Comparison of ENCODE assay signal across 7 mouse cellular contexts in genomic region chr14:99578665-99579064, GRCm38 (mm10).
DNase-seq lines count a peak whose midpoint lies in the region; ATAC-seq and TF ChIP-seq lines count a peak whose summit lies in the region.

No protein-coding gene starts in this region.

- H3K27ac ChIP-seq in cortical plate, adult 2 months (ENCODE audit: insufficient read depth, low read length) = no peak overlapping the region
- peak overlapping the region; percentile 67 for H3K27ac ChIP-seq in intestine, embryonic 15.5 days
- H3K27ac ChIP-seq in lung, postnatal 0 days (ENCODE audit: low read length) = peak overlapping the region; percentile 78

- H3K4me2 ChIP-seq in intestine, embryonic 15.5 days (replicated peaks) = peak overlapping the region; percentile 35; the same call in 1 of the 2 replicates
- peak overlapping the region; percentile 41 for H3K4me2 ChIP-seq in lung, postnatal 0 days (replicated peaks; ENCODE audit: low read depth, low read length)

- H3K36me3 ChIP-seq in intestine, embryonic 15.5 days = no peaks in the 10 kb centered on the region
- no peaks in the 10 kb centered on the region for H3K36me3 ChIP-seq in lung, postnatal 0 days (ENCODE audit: insufficient read depth, low read length)

- TF ChIP-seq EP300 in lung, postnatal 0 days (IDR thresholded peaks at IDR 0.05) = no peak

- peaks cover 1% of the 10 kb centered on the region; the same call in 1 of the 2 replicates for H3K4me1 ChIP-seq in cortical plate, adult 2 months (ENCODE audit: control insufficient read depth, insufficient read depth, low read length)
- H3K4me1 ChIP-seq in intestine, embryonic 15.5 days (replicated peaks) = 0 out of 2 replicates have a peak, but pooled peaks cover under 1% of the 10 kb centered on the region
- H3K4me1 ChIP-seq in lung, postnatal 0 days (ENCODE audit: insufficient read depth, low read depth, low read length) = no peaks in the 10 kb centered on the region

- ATAC-seq in intestine, embryonic 15.5 days = peak; percentile 36; the same call in 1 of the 2 replicates
- ATAC-seq in lung, postnatal 0 days = peak; percentile 70
- ATAC-seq in activated CD4-positive, CD25-positive, alpha-beta regulatory T cell, adult 4 months = no peak

- no peak overlapping the region for H3K9ac ChIP-seq in intestine, embryonic 15.5 days
- H3K9ac ChIP-seq in lung, postnatal 0 days (replicated peaks; ENCODE audit: low read depth) = no peak overlapping the region

- WGBS in intestine, embryonic 15.5 days = 53% methylated on average over 17 of the region's 17 CpGs
- WGBS in lung, postnatal 0 days = 23% methylated on average over 17 of the region's 17 CpGs

- no peaks in the 10 kb centered on the region for H3K9me3 ChIP-seq in intestine, embryonic 15.5 days
- no peaks in the 10 kb centered on the region for H3K9me3 ChIP-seq in lung, postnatal 0 days (ENCODE audit: low read length)

- DNase-seq in layer of hippocampus, adult 9-11 months = peak; percentile 9
- DNase-seq in layer of hippocampus, adult 9-10 months (ENCODE audit: low spot score) = no peak
- peak; percentile 61 for DNase-seq in lung, postnatal 0 days (ENCODE audit: low spot score)
- no peak for DNase-seq in yolk sac, embryonic 10.5 days (ENCODE audit: low spot score)

- no peak for TF ChIP-seq CTCF in cortical plate, adult 2 months (IDR thresholded peaks at IDR 0.05; ENCODE audit: extremely low read depth, insufficient read depth, low read length)
- no peak for TF ChIP-seq CTCF in lung, postnatal 0 days (IDR thresholded peaks at IDR 0.05)

- no peak for TF ChIP-seq POLR2A in cortical plate, adult 2 months (IDR thresholded peaks at IDR 0.05; ENCODE audit: extremely low read depth, insufficient read depth, low read length)

- H3K4me3 ChIP-seq in cortical plate, adult 2 months (ENCODE audit: insufficient read depth, low read length) = peak overlapping the region; percentile 37
- no peak overlapping the region for H3K4me3 ChIP-seq in intestine, embryonic 15.5 days (replicated peaks)
- peak overlapping the region; percentile 14; the same call in 1 of the 2 replicates for H3K4me3 ChIP-seq in lung, postnatal 0 days (ENCODE audit: low read depth, low read length)

- no peaks in the 10 kb centered on the region for H3K27me3 ChIP-seq in intestine, embryonic 15.5 days (replicated peaks)
- no peaks in the 10 kb centered on the region for H3K27me3 ChIP-seq in lung, postnatal 0 days (replicated peaks; ENCODE audit: insufficient read depth, low read length)

Comparison
In these comparisons a context has a peak if more than half of its experiments do, and no peak if none do; other contexts are left out.
1. DNase-seq: peak in layer of hippocampus, adult 9-11 months (single experiment) and lung, postnatal 0 days (single experiment); none in layer of hippocampus, adult 9-10 months (single experiment) and yolk sac, embryonic 10.5 days (single experiment).